Mouse (Mus musculus): Measurements from ENCODE around the gene Slc39a2.

The Slc39a2 gene

GRCm38 (mm10) chr14:51932092-51933020 lies 39.7 kb downstream of the Slc39a2 start:
- no peak for DNase-seq

- no peak for DNase-seq
Observed at GRCm38 (mm10) chr14:51939005-51939404, 46.3 kb downstream of the Slc39a2 start.

- peak; percentile 53 for DNase-seq
Observed at GRCm38 (mm10) chr14:51940944-51941560, 48.4 kb downstream of the Slc39a2 start.

GRCm38 (mm10) chr14:51941577-51941976 lies 48.9 kb downstream of the Slc39a2 start:
- DNase-seq: no peak

- no peak for DNase-seq
Observed at GRCm38 (mm10) chr14:51942236-51942635, 49.5 kb downstream of the Slc39a2 start.

GRCm38 (mm10) chr14:51943336-51943735 lies 50.6 kb downstream of the Slc39a2 start:
- no peak for DNase-seq
